Comparison of ENCODE assay signal across 8 mouse cellular contexts in genomic region chr9:27154763-27155530, GRCm38 (mm10). TPM values are rescaled to one million over a fixed set of nuclear protein-coding genes. Genes with fewer than 3 reads are reported as not detected.
DNase-seq lines count a peak whose midpoint lies in the region; ATAC-seq lines count a peak whose summit lies in the region.

Jam3 (minus strand) TSS chr9:27155421.

- DNase-seq in adrenal gland, adult 2 months = peak; percentile 95
- peak; percentile 99 for DNase-seq in embryo, embryonic 10 days (ENCODE audit: low spot score)
- peak; percentile 86 for DNase-seq in gastrocnemius, postnatal 25 days
- DNase-seq in induced T-regulatory cell, adult 2 months (ENCODE audit: low read depth) = peak; percentile 21
- peak; percentile 82 to 95 for DNase-seq in left cerebral cortex, adult 9 months (ENCODE audit: low spot score in 2 of 2)
- DNase-seq in right cerebral cortex, postnatal 4 days = peak; percentile 98
- no peak for DNase-seq in T-cell, adult 2 months (ENCODE audit: low spot score)

- peak; percentile 68 for ATAC-seq in megakaryocyte-erythroid progenitor cell, adult 5-6 weeks (replicated peaks; ENCODE audit: low FRiP score, low TSS enrichment, poor library complexity, severe bottlenecking)

RNA-seq across cellular contexts. Expression of gene Jam3, which starts in this region (rescaled TPM):
- total RNA-seq in adrenal gland, adult 2 months (2021) = 10 to 100 TPM; 29.8 to 35.7 TPM
- polyA plus RNA-seq in adrenal gland, adult 2 months (2012; rRNA removed) = 19.2 and 23.5 TPM in 2 replicates
- 1 to 10 TPM; 8.5 to 8.6 TPM for total RNA-seq in gastrocnemius, postnatal 25 days (2021)
- not detected in 2 replicates for total RNA-seq in megakaryocyte-erythroid progenitor cell, adult 5-6 weeks (2014; fragmentation: Nextera tagmentation)
- total RNA-seq in megakaryocyte-erythroid progenitor cell, adult 5-6 weeks (2017) = not detected in 2 replicates

Comparison
In these comparisons a context has a peak if more than half of its experiments do, and no peak if none do; other contexts are left out.
1. RNA of gene Jam3 (total RNA-seq): 29.8 to 35.7 TPM in adrenal gland, adult 2 months and 8.5 to 8.6 TPM in gastrocnemius, postnatal 25 days; not detected in megakaryocyte-erythroid progenitor cell, adult 5-6 weeks; every median in the first group is over 4 times any median in the second.
2. Peak in ATAC-seq in megakaryocyte-erythroid progenitor cell, adult 5-6 weeks; RNA of the gene not detected or under 1 TPM.